Mouse (Mus musculus) kidney, adult 11 months (tissue): ENCODE data around the gene Vnn1.

Source experiments
- DNase-seq: peaks from one replicate; pipeline ENCODE4 v3.0.0; 2022

The Vnn1 gene

GRCm38 (mm10) chr10:23894601-23895349, at the start of gene Vnn1:
TSS of gene Vnn1 (plus strand) at chr10:23894688.
- DNase-seq = peak; percentile 54

DNA sequence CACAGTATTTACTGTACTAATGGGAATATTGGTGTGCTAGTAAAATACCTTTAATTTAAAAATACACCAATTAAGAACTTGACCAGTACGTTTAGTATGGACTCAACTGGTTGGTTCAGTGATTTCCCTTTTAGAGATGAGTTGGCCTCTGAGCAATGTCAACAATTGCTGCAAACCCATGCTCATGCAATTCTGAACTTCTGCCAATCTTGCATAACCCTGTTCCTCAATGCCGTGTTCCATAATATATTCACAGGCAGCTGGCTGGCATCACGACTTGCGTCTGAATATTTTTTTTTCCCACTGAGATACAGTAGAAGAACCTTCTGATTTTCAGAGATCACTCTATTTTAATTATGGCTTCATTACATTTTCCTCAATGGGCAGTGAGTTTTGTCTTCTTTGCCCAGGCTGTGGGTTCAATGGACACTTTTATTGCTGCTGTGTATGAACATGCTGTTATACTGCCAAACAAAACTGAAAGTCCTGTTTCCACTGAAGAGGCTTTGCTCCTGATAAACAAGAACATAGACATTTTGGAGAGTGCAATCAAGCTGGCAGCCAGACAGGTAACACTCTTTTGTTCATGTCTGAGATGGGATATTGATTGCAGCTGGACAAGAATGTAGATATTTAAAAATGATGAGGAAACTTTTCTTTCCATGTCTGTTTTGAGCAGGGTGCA, 43.1 kb upstream of the Vnn1 start, which contains the start of gene Vnn3:
Vnn3 (plus strand) TSS at position 235 of the 685 bp plus-strand sequence.
- no peak for DNase-seq

- no peak for DNase-seq
Measured at GRCm38 (mm10) chr10:23852096-23852495, 42.4 kb upstream of the Vnn1 start.

- DNase-seq = no peak
Measured at GRCm38 (mm10) chr10:23864362-23865312, 29.9 kb upstream of the Vnn1 start.

DNA sequence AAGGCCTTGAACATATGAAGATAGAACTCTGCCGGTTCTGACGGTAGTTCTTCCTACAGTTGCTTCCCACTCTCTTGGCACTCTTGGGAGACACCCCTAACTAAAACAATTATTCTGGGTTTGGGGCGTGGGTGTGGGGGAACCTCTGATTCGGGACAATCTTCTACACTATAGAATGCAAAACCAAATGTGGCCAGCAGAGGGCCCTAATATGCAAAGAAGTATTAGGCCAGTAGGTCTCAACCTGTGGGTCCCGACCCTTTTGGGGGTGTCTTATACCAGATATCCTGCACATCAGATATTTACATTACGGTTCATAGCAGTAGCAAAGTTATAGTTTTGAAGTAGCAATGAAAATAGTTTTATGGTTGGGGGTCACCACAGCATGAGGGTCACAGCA, 13.8 kb upstream of the Vnn1 start:
- DNase-seq = no peak

- no peak for DNase-seq
Measured at GRCm38 (mm10) chr10:23884910-23885309, 9.6 kb upstream of the Vnn1 start.

GRCm38 (mm10) chr10:23886060-23886459, 8.4 kb upstream of the Vnn1 start:
- DNase-seq = no peak

DNA sequence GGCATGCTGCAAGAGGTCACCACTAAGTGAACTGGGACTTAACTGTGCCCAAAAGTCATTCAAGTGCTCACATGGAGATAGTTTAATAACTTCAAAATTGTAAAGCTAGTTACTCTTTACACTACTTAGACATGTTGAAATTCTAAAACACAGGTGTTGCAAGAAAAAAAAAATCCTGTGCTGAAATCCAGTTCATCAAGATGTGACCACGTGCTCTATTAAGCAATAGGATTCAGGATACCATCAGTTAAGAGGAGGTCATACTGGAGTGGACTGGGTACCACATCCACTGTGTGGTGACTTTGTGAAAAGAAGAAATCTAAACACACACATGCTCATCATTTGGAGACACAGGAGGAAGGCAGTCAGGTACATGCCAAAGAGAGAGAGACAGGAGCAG, 1.5 kb upstream of the Vnn1 start:
- no peak for DNase-seq

GRCm38 (mm10) chr10:23895376-23895775, 888 bp downstream of the Vnn1 start:
- DNase-seq = peak; percentile 26

GRCm38 (mm10) chr10:23901119-23901518, 6.6 kb downstream of the Vnn1 start:
- DNase-seq = no peak

GRCm38 (mm10) chr10:23905661-23906060, 11.2 kb downstream of the Vnn1 start:
- no peak for DNase-seq

GRCm38 (mm10) chr10:23920056-23920455, 25.6 kb downstream of the Vnn1 start, which contains the start of gene Taar1:
TSS of gene Taar1 (plus strand) at chr10:23920356.
- no peak for DNase-seq

- no peak for DNase-seq
Measured at GRCm38 (mm10) chr10:23922468-23922867, 28.0 kb downstream of the Vnn1 start.

DNA sequence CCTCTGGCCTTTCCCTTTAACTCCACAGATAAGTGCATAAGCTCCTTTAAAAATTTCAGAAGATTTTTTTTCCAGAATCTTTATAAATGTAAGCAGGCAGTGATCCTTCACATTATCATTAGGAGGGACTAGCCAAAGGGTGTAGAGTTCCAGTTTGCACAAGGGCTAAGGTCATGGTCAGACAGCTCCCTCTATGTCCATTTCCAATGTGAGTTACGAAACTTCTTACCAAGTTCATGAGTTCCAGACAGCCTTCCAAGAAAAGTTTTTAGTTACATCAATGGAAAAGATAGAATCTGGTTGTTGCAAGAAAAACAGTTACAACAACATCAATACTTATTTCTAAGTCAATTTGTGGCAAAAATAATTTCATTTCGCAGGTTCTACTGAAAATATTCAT, 29.5 kb downstream of the Vnn1 start:
- DNase-seq = no peak

- DNase-seq = no peak
Measured at GRCm38 (mm10) chr10:23937613-23938012, 43.1 kb downstream of the Vnn1 start.

GRCm38 (mm10) chr10:23938312-23938711, 43.8 kb downstream of the Vnn1 start, which contains the start of gene Taar2:
TSS of gene Taar2 (plus strand) at chr10:23938572.
- DNase-seq = no peak

GRCm38 (mm10) chr10:23942465-23942864, 48.0 kb downstream of the Vnn1 start:
- no peak for DNase-seq

GRCm38 (mm10) chr10:23948026-23948425, 53.5 kb downstream of the Vnn1 start:
- no peak for DNase-seq

DNA sequence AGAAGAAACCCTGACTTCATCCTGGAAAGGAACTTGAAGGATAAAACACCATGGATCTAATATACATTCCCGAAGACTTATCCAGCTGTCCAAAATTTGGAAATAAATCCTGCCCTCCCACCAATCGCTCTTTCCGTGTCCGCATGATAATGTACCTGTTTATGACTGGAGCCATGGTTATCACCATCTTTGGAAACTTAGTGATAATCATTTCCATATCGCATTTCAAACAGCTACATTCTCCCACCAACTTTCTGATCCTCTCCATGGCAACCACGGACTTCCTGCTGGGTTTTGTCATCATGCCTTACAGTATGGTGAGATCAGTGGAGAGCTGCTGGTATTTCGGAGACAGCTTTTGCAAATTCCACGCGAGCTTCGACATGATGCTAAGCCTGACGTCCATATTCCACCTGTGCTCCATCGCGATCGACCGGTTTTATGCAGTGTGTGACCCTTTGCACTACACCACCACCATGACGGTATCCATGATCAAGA, 55.1 kb downstream of the Vnn1 start, which contains the start of gene Taar3:
Taar3 (plus strand) TSS at position 51 of the 498 bp plus-strand sequence.
- no peak for DNase-seq

- DNase-seq = no peak
Measured at GRCm38 (mm10) chr10:23951714-23952113, 57.2 kb downstream of the Vnn1 start.
